Mouse (Mus musculus) forebrain, postnatal 0 days (tissue): ENCODE measurements around the gene Olfr845. TPM values are rescaled to one million over a fixed set of nuclear protein-coding genes. Genes with fewer than 3 reads are reported as not detected.

Experiments used
- ATAC-seq: fragments of 200-750 bp; cut with Nextera tagmentation; 2 replicates; pipeline ENCODE4 v1.8.0; 2017; ENCODE audit warnings: mild to moderate bottlenecking, moderate library complexity
- DNase-seq: peaks from one replicate; pipeline ENCODE4 v3.0.0-alpha.2; 2015
- H3K27ac ChIP-seq: fragments of 300-500 bp; sonication (generic); 2 replicates; pipeline ENCODE4 v1.5.1; 2014; ENCODE audit warnings: low read depth, mild to moderate bottlenecking, antibody characterized with exemption, low read length, moderate library complexity, mixed read lengths
- H3K27me3 ChIP-seq: fragments of 300-500 bp; sonication (generic); 2 replicates; pipeline ENCODE4 v1.6.1; 2014; ENCODE audit warnings: mild to moderate bottlenecking, low read length, mixed read lengths; ENCODE audit not compliant: insufficient read depth
- H3K36me3 ChIP-seq: fragments of 300-500 bp; sonication (generic); 2 replicates; pipeline ENCODE4 v1.6.1; 2014; ENCODE audit warnings: mild to moderate bottlenecking, moderate library complexity; ENCODE audit not compliant: insufficient read depth
- H3K4me1 ChIP-seq: fragments of 300-500 bp; sonication (generic); 2 replicates; pipeline ENCODE4 v1.6.1; 2014; ENCODE audit warnings: antibody characterized with exemption; ENCODE audit not compliant: insufficient read depth
- H3K4me2 ChIP-seq: fragments of 300-500 bp; sonication (generic); 2 replicates; pipeline ENCODE4 v1.6.1; 2014; ENCODE audit warnings: low read depth, mild to moderate bottlenecking, moderate library complexity
- H3K4me3 ChIP-seq: fragments of 300-500 bp; sonication (generic); 2 replicates; pipeline ENCODE4 v1.5.1; 2014; ENCODE audit warnings: low read depth, low read length, mixed read lengths
- H3K9ac ChIP-seq: fragments of 300-500 bp; sonication (generic); 2 replicates; pipeline ENCODE4 v1.6.1; 2014; ENCODE audit warnings: mild to moderate bottlenecking
- H3K9me3 ChIP-seq: fragments of 300-500 bp; sonication (generic); 2 replicates; pipeline ENCODE4 v1.6.1; 2016; ENCODE audit warnings: low read length
- CTCF ChIP-seq: sonication (generic); IDR thresholded peaks from 2 replicates; pipeline ENCODE4 v1.5.1; 2016; ENCODE audit warnings: antibody characterized with exemption, control low read depth, low read depth
- WGBS: fragments of 180-500 bp; shearing (Covaris S2); extraction: QIAGEN DNeasy Blood & Tissue Kit; methylation state at CpG from one replicate; pipeline ENCODE4 v1.1.7; 2014; 5-methylcytosine and 5-hydroxymethylcytosine counted together
- polyA plus RNA-seq: library from polyadenylated mRNA; unstranded; fragments of >200 nt; fragmentation: Nextera tagmentation; extraction: Ambion mirVana; gene quantifications from 2 replicates; pipeline ENCODE4 v1.2.1, GENCODE M21; 2015
- total RNA-seq: library from RNA; depleted of rRNA; stranded (reverse); fragments of >200 nt; gene quantifications from 2 replicates; pipeline ENCODE4 v1.2.3, GENCODE M21; 2014; rRNA removed

Gene Olfr845
- total RNA-seq, result not detected in 2 replicates
- not detected in 2 replicates for polyA plus RNA-seq

GRCm38 (mm10) chr9:19336157-19336556, at the start of gene Olfr845:
Olfr845 (plus strand) TSS chr9:19336457.
- WGBS, result 71% methylated on average over 1 of the region's 1 CpGs
- Histone ChIP-seq H3K27me3 (no peaks in the 10 kb centered on the region), H3K9me3 (no peaks in the 10 kb centered on the region), H3K4me1 (no peaks in the 10 kb centered on the region), H3K4me2 (no peak within 1 kb of the TSS), H3K9ac (no peak within 1 kb of the TSS), H3K4me3 (no peak within 1 kb of the TSS), H3K36me3 (no peaks in the 10 kb centered on the region), H3K27ac (no peak within 1 kb of the TSS)
- TF ChIP-seq CTCF, result no peak
- ATAC-seq, result no peak
- no peak for DNase-seq

- DNase-seq (no peak), ATAC-seq (no peak)
- no peaks in the 10 kb centered on the region for H3K27me3 ChIP-seq
- no peaks in the 10 kb centered on the region for H3K36me3 ChIP-seq
- H3K4me2 ChIP-seq, result no peak within 1 kb of the TSS
- H3K4me1 ChIP-seq, result no peaks in the 10 kb centered on the region
- 0 out of 2 replicates have a peak, but pooled peaks cover 9% of the 10 kb centered on the region for H3K9me3 ChIP-seq
- no peak within 1 kb of the TSS for H3K27ac ChIP-seq
- H3K9ac ChIP-seq, result no peak within 1 kb of the TSS
- TF ChIP-seq CTCF, result no peak
- H3K4me3 ChIP-seq, result no peak within 1 kb of the TSS
Measured at GRCm38 (mm10) chr9:19316047-19316446, 20.2 kb upstream of the Olfr845 start, which contains the start of gene Olfr844. Olfr844 (plus strand) TSS chr9:19316347.

GRCm38 (mm10) chr9:19363905-19364304, 27.6 kb downstream of the Olfr845 start, which contains the start of gene Olfr846:
Olfr846 (minus strand) TSS chr9:19364005.
- Histone ChIP-seq H3K4me1 (no peaks in the 10 kb centered on the region), H3K9ac (no peak within 1 kb of the TSS), H3K27ac (no peak within 1 kb of the TSS), H3K9me3 (peaks cover 4% of the 10 kb centered on the region; the same call in 1 of the 2 replicates), H3K4me2 (no peak within 1 kb of the TSS), H3K27me3 (no peaks in the 10 kb centered on the region), H3K36me3 (no peaks in the 10 kb centered on the region), H3K4me3 (no peak within 1 kb of the TSS)
- 40% methylated on average over 1 of the region's 1 CpGs for WGBS
- DNase-seq, result no peak
- TF ChIP-seq CTCF, result no peak
- ATAC-seq, result no peak

- Histone ChIP-seq H3K4me1 (no peaks in the 10 kb centered on the region), H3K36me3 (no peaks in the 10 kb centered on the region), H3K4me3 (no peak within 1 kb of the TSS), H3K27me3 (no peaks in the 10 kb centered on the region), H3K27ac (no peak within 1 kb of the TSS), H3K9ac (no peak within 1 kb of the TSS), H3K4me2 (no peak within 1 kb of the TSS), H3K9me3 (peaks cover 5% of the 10 kb centered on the region; the same call in 1 of the 2 replicates)
- no peak for TF ChIP-seq CTCF
- WGBS, result 58% methylated on average over 1 of the region's 1 CpGs
- ATAC-seq (no peak), DNase-seq (no peak)
Measured at GRCm38 (mm10) chr9:19378569-19378968, 42.3 kb downstream of the Olfr845 start, which contains the start of gene Olfr847. Olfr847 (minus strand) TSS chr9:19378669.

Other genes starting within 250 kb of the Olfr845 start
- not detected in 2 replicates for gene Olfr836, start 216.1 kb upstream of the Olfr845 start, total RNA-seq
- gene Olfr836, start 216.1 kb upstream of the Olfr845 start, polyA plus RNA-seq, result not detected in 2 replicates
- gene Olfr837, start 200.1 kb upstream of the Olfr845 start, total RNA-seq, result not detected in 2 replicates
- not detected in 2 replicates for gene Olfr837, start 200.1 kb upstream of the Olfr845 start, polyA plus RNA-seq
- not detected in 2 replicates for gene Olfr839-ps1, start 159.1 kb upstream of the Olfr845 start, total RNA-seq
- not detected in 2 replicates for gene Olfr839-ps1, start 159.1 kb upstream of the Olfr845 start, polyA plus RNA-seq
- not detected in 2 replicates for gene Olfr843, start 84.5 kb upstream of the Olfr845 start, total RNA-seq
- gene Olfr843, start 84.5 kb upstream of the Olfr845 start, polyA plus RNA-seq, result not detected in 2 replicates
- not detected in 2 replicates for gene Olfr844, start 20.1 kb upstream of the Olfr845 start, total RNA-seq
- gene Olfr844, start 20.1 kb upstream of the Olfr845 start, polyA plus RNA-seq, result not detected in 2 replicates
- gene Olfr846, start 27.5 kb downstream of the Olfr845 start, total RNA-seq, result not detected in 2 replicates
- not detected in 2 replicates for gene Olfr846, start 27.5 kb downstream of the Olfr845 start, polyA plus RNA-seq
- not detected in 2 replicates for gene Olfr847, start 42.2 kb downstream of the Olfr845 start, total RNA-seq
- gene Olfr847, start 42.2 kb downstream of the Olfr845 start, polyA plus RNA-seq, result not detected in 2 replicates
- gene Olfr849, start 103.8 kb downstream of the Olfr845 start, total RNA-seq, result not detected in 2 replicates
- gene Olfr849, start 103.8 kb downstream of the Olfr845 start, polyA plus RNA-seq, result not detected in 2 replicates
- gene Olfr850, start 141.8 kb downstream of the Olfr845 start, total RNA-seq, result not detected in 2 replicates
- not detected in 2 replicates for gene Olfr850, start 141.8 kb downstream of the Olfr845 start, polyA plus RNA-seq
- not detected in 2 replicates for gene Olfr851, start 156.8 kb downstream of the Olfr845 start, total RNA-seq
- gene Olfr851, start 156.8 kb downstream of the Olfr845 start, polyA plus RNA-seq, result not detected in 2 replicates
- gene Olfr853, start 204.6 kb downstream of the Olfr845 start, total RNA-seq, result not detected in 2 replicates
- not detected in 2 replicates for gene Olfr853, start 204.6 kb downstream of the Olfr845 start, polyA plus RNA-seq
- not detected in 2 replicates for gene Olfr854, start 230.9 kb downstream of the Olfr845 start, total RNA-seq
- gene Olfr854, start 230.9 kb downstream of the Olfr845 start, polyA plus RNA-seq, result not detected in 2 replicates
- not detected in 2 replicates for gene Olfr855, start 246.2 kb downstream of the Olfr845 start, total RNA-seq
- gene Olfr855, start 246.2 kb downstream of the Olfr845 start, polyA plus RNA-seq, result not detected in 2 replicates